Mouse (Mus musculus): ENCODE measurements around the gene Mycbpap. TPM values are rescaled to one million over a fixed set of nuclear protein-coding genes. Genes with fewer than 3 reads are reported as not detected.

Gene Mycbpap
- polyA plus RNA-seq (2014; fragmentation: Nextera tagmentation; extraction: Ambion mirVana): 1.4 and 4.1 TPM in 2 replicates

GRCm38 (mm10) chr11:94521219-94521843 lies at the start of gene Mycbpap:
Mycbpap (minus strand) TSS chr11:94521742.
- no peaks in the 10 kb centered on the region for H3K36me3 ChIP-seq (ENCODE audit: control insufficient read depth, insufficient read depth, low read length)
- peak within 1 kb of the TSS; percentile 82 for H3K4me2 ChIP-seq (ENCODE audit: low read depth, low read length)
- H3K4me3 ChIP-seq (ENCODE audit: low read depth, low read length): peak within 1 kb of the TSS; percentile 44
- H3K9me3 ChIP-seq (ENCODE audit: control insufficient read depth, low read length): no peaks in the 10 kb centered on the region
- no peak within 1 kb of the TSS for H3K27ac ChIP-seq (replicated peaks; ENCODE audit: low read depth, low read length)
- H3K4me1 ChIP-seq (ENCODE audit: control insufficient read depth, insufficient read depth, low read length): peaks cover 5% of the 10 kb centered on the region; the same call in 1 of the 2 replicates
- H3K27me3 ChIP-seq (replicated peaks; ENCODE audit: control insufficient read depth, insufficient read depth, low read length): no peaks in the 10 kb centered on the region
- DNase-seq (ENCODE audit: low spot score): peak; percentile 72
- ATAC-seq (ENCODE audit: low read depth): peak; percentile 70
- H3K9ac ChIP-seq (ENCODE audit: low read depth, low read length): peak within 1 kb of the TSS; percentile 64
- under 1% methylated on average over 36 of the region's 42 CpGs for WGBS

- DNase-seq (ENCODE audit: low spot score): no peak
- Histone ChIP-seq H3K4me1 (ENCODE audit: control insufficient read depth, insufficient read depth, low read length) (no peaks in the 10 kb centered on the region), H3K36me3 (ENCODE audit: control insufficient read depth, insufficient read depth, low read length) (peaks cover 27% of the 10 kb centered on the region; the same call in 1 of the 2 replicates), H3K27ac (replicated peaks; ENCODE audit: low read depth, low read length) (no peak overlapping the region), H3K4me3 (ENCODE audit: low read depth, low read length) (no peak overlapping the region), H3K4me2 (ENCODE audit: low read depth, low read length) (no peak overlapping the region), H3K9me3 (ENCODE audit: control insufficient read depth, low read length) (no peaks in the 10 kb centered on the region), H3K9ac (ENCODE audit: low read depth, low read length) (no peak overlapping the region), H3K27me3 (replicated peaks; ENCODE audit: control insufficient read depth, insufficient read depth, low read length) (peaks cover 8% of the 10 kb centered on the region)
- no peak for ATAC-seq (ENCODE audit: low read depth)
- 66% methylated on average over 9 of the region's 9 CpGs for WGBS
These were observed 49.1 kb upstream of the Mycbpap start for GRCm38 (mm10) chr11:94570612-94571011.

GRCm38 (mm10) chr11:94567326-94567725 lies 45.8 kb upstream of the Mycbpap start:
- Histone ChIP-seq H3K36me3 (ENCODE audit: control insufficient read depth, insufficient read depth, low read length) (peaks cover 27% of the 10 kb centered on the region; the same call in 1 of the 2 replicates), H3K4me3 (ENCODE audit: low read depth, low read length) (no peak overlapping the region), H3K9ac (ENCODE audit: low read depth, low read length) (no peak overlapping the region), H3K27me3 (replicated peaks; ENCODE audit: control insufficient read depth, insufficient read depth, low read length) (peaks cover 23% of the 10 kb centered on the region), H3K4me1 (ENCODE audit: control insufficient read depth, insufficient read depth, low read length) (peaks cover 14% of the 10 kb centered on the region), H3K27ac (replicated peaks; ENCODE audit: low read depth, low read length) (no peak overlapping the region), H3K4me2 (ENCODE audit: low read depth, low read length) (peak overlapping the region; percentile 56; the same call in 1 of the 2 replicates), H3K9me3 (ENCODE audit: control insufficient read depth, low read length) (no peaks in the 10 kb centered on the region)
- DNase-seq (ENCODE audit: low spot score) (no peak), ATAC-seq (ENCODE audit: low read depth) (no peak)
- 86% methylated on average over 4 of the region's 7 CpGs for WGBS

- H3K36me3 ChIP-seq (ENCODE audit: control insufficient read depth, insufficient read depth, low read length): peaks cover 31% of the 10 kb centered on the region; the same call in 1 of the 2 replicates
- DNase-seq (ENCODE audit: low spot score) (no peak), ATAC-seq (ENCODE audit: low read depth) (no peak)
- H3K4me2 ChIP-seq (ENCODE audit: low read depth, low read length): peak overlapping the region; percentile 56; the same call in 1 of the 2 replicates
- peaks cover 23% of the 10 kb centered on the region for H3K27me3 ChIP-seq (replicated peaks; ENCODE audit: control insufficient read depth, insufficient read depth, low read length)
- H3K4me3 ChIP-seq (ENCODE audit: low read depth, low read length): peak overlapping the region; percentile 28; the same call in 1 of the 2 replicates
- H3K9ac ChIP-seq (ENCODE audit: low read depth, low read length): 0 out of 2 replicates have a peak overlapping the region, but pooled peaks have one; percentile 25
- 65% methylated on average over 6 of the region's 6 CpGs for WGBS
- no peak overlapping the region for H3K27ac ChIP-seq (replicated peaks; ENCODE audit: low read depth, low read length)
- peaks cover 14% of the 10 kb centered on the region for H3K4me1 ChIP-seq (ENCODE audit: control insufficient read depth, insufficient read depth, low read length)
- no peaks in the 10 kb centered on the region for H3K9me3 ChIP-seq (ENCODE audit: control insufficient read depth, low read length)
These were observed 45.0 kb upstream of the Mycbpap start for GRCm38 (mm10) chr11:94566534-94566933.

GRCm38 (mm10) chr11:94565151-94565479 lies 43.6 kb upstream of the Mycbpap start:
- Histone ChIP-seq H3K4me2 (ENCODE audit: low read depth, low read length) (peak overlapping the region; percentile 56), H3K9ac (ENCODE audit: low read depth, low read length) (peak overlapping the region; percentile 45), H3K9me3 (ENCODE audit: control insufficient read depth, low read length) (no peaks in the 10 kb centered on the region), H3K27ac (replicated peaks; ENCODE audit: low read depth, low read length) (no peak overlapping the region), H3K36me3 (ENCODE audit: control insufficient read depth, insufficient read depth, low read length) (peaks cover 21% of the 10 kb centered on the region; the same call in 1 of the 2 replicates), H3K4me3 (ENCODE audit: low read depth, low read length) (peak overlapping the region; percentile 28), H3K27me3 (replicated peaks; ENCODE audit: control insufficient read depth, insufficient read depth, low read length) (peaks cover 23% of the 10 kb centered on the region), H3K4me1 (ENCODE audit: control insufficient read depth, insufficient read depth, low read length) (peaks cover 14% of the 10 kb centered on the region)
- no peak for DNase-seq (ENCODE audit: low spot score)
- WGBS: 10% methylated on average over 15 of the region's 16 CpGs
- ATAC-seq (ENCODE audit: low read depth): no peak

- Histone ChIP-seq H3K9ac (ENCODE audit: low read depth, low read length) (peak within 1 kb of the TSS; percentile 45), H3K27ac (replicated peaks; ENCODE audit: low read depth, low read length) (no peak within 1 kb of the TSS; the same call in 1 of the 2 replicates), H3K27me3 (replicated peaks; ENCODE audit: control insufficient read depth, insufficient read depth, low read length) (peaks cover 23% of the 10 kb centered on the region), H3K4me2 (ENCODE audit: low read depth, low read length) (peak within 1 kb of the TSS; percentile 56), H3K4me3 (ENCODE audit: low read depth, low read length) (peak within 1 kb of the TSS; percentile 28), H3K9me3 (ENCODE audit: control insufficient read depth, low read length) (no peaks in the 10 kb centered on the region), H3K4me1 (ENCODE audit: control insufficient read depth, insufficient read depth, low read length) (peaks cover 14% of the 10 kb centered on the region), H3K36me3 (ENCODE audit: control insufficient read depth, insufficient read depth, low read length) (peaks cover 21% of the 10 kb centered on the region; the same call in 1 of the 2 replicates)
- DNase-seq (ENCODE audit: low spot score) (peak; percentile 63), ATAC-seq (ENCODE audit: low read depth) (peak; percentile 69)
- 7% methylated on average over 31 of the region's 35 CpGs for WGBS
These were observed 43.1 kb upstream of the Mycbpap start, which contains the start of gene Chad for GRCm38 (mm10) chr11:94564437-94565150. Chad (plus strand) TSS chr11:94565047.

- Histone ChIP-seq H3K4me1 (ENCODE audit: control insufficient read depth, insufficient read depth, low read length) (peaks cover 14% of the 10 kb centered on the region), H3K27me3 (replicated peaks; ENCODE audit: control insufficient read depth, insufficient read depth, low read length) (peaks cover 23% of the 10 kb centered on the region), H3K4me3 (ENCODE audit: low read depth, low read length) (peak overlapping the region; percentile 28), H3K9ac (ENCODE audit: low read depth, low read length) (0 out of 2 replicates have a peak overlapping the region, but pooled peaks have one; percentile 45), H3K27ac (replicated peaks; ENCODE audit: low read depth, low read length) (no peak overlapping the region), H3K36me3 (ENCODE audit: control insufficient read depth, insufficient read depth, low read length) (peaks cover 24% of the 10 kb centered on the region), H3K4me2 (ENCODE audit: low read depth, low read length) (peak overlapping the region; percentile 56), H3K9me3 (ENCODE audit: control insufficient read depth, low read length) (no peaks in the 10 kb centered on the region)
- ATAC-seq (ENCODE audit: low read depth): peak; percentile 16; the same call in 1 of the 2 replicates
- 53% methylated on average over 5 of the region's 5 CpGs for WGBS
- DNase-seq (ENCODE audit: low spot score): no peak
These were observed 42.3 kb upstream of the Mycbpap start for GRCm38 (mm10) chr11:94563821-94564220.

GRCm38 (mm10) chr11:94563383-94563782 lies 41.8 kb upstream of the Mycbpap start:
- Histone ChIP-seq H3K27me3 (replicated peaks; ENCODE audit: control insufficient read depth, insufficient read depth, low read length) (peaks cover 23% of the 10 kb centered on the region), H3K4me3 (ENCODE audit: low read depth, low read length) (no peak overlapping the region), H3K9ac (ENCODE audit: low read depth, low read length) (no peak overlapping the region), H3K4me2 (ENCODE audit: low read depth, low read length) (no peak overlapping the region), H3K4me1 (ENCODE audit: control insufficient read depth, insufficient read depth, low read length) (peaks cover 14% of the 10 kb centered on the region), H3K36me3 (ENCODE audit: control insufficient read depth, insufficient read depth, low read length) (peaks cover 21% of the 10 kb centered on the region), H3K27ac (replicated peaks; ENCODE audit: low read depth, low read length) (no peak overlapping the region), H3K9me3 (ENCODE audit: control insufficient read depth, low read length) (no peaks in the 10 kb centered on the region)
- WGBS: 87% methylated on average over 5 of the region's 5 CpGs
- DNase-seq (ENCODE audit: low spot score) (no peak), ATAC-seq (ENCODE audit: low read depth) (no peak)
